Mouse (Mus musculus): Measurements from ENCODE around the gene Rxfp2.

DNA sequence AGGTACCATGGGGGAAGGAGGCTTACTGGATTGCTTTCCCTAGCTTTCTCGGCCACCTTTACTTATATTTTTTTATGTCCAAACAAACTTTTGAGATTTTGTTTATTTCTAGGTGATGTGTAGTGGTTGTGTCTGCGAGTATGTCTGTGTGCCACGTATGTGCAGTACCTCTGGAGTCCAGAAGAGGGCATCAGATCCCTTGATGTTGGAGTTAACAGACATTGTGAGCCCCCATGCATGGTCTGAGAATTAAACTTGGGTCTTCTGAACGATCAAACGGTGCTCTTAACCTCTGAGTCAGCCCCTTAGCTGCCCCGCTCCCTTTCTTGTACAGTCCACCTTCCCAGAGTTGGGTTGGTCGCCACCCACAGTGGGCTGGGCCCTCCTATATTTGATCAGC is 95.5 kb downstream of the Rxfp2 start:
- TF ChIP-seq CTCF (IDR thresholded peaks at IDR 0.05; ENCODE audit: low read depth, low read length) (no peak), GATA1 (IDR thresholded peaks at IDR 0.05; ENCODE audit: borderline replicate concordance, low read length) (no peak), POLR2AphosphoS5 (IDR thresholded peaks at IDR 0.05; ENCODE audit: insufficient replicate concordance, low read depth, low read length) (no peak), TAL1 (conservative IDR thresholded peaks at IDR 0.05; ENCODE audit: low read depth, low read length) (no peak)

Data from G1E (cell line).